Mouse (Mus musculus): ENCODE measurements at regions not wholly inside any gene's neighbourhood (a gene's known extent, or its start where the extent isn't known, plus 50 kb on each side); places are given as distances from the start of the nearest gene placed in this dataset.

GRCm38 (mm10) chr3:52859266-52859825 is 157.7 kb downstream of the Cog6 start:
- Histone ChIP-seq H3K9me3 (no peaks in the 10 kb centered on the region), H3K36me3 (no peaks in the 10 kb centered on the region), H3K9ac (replicated peaks) (no peak overlapping the region), H3K4me2 (replicated peaks) (no peak overlapping the region), H3K27ac (replicated peaks) (no peak overlapping the region), H3K4me3 (no peak overlapping the region), H3K27me3 (peaks cover 3% of the 10 kb centered on the region; the same call in 1 of the 2 replicates), H3K4me1 (no peaks in the 10 kb centered on the region)
- 93% methylated on average over 8 of the region's 8 CpGs for WGBS
- no peak for ATAC-seq (ENCODE audit: low FRiP score, low read depth)

DNA sequence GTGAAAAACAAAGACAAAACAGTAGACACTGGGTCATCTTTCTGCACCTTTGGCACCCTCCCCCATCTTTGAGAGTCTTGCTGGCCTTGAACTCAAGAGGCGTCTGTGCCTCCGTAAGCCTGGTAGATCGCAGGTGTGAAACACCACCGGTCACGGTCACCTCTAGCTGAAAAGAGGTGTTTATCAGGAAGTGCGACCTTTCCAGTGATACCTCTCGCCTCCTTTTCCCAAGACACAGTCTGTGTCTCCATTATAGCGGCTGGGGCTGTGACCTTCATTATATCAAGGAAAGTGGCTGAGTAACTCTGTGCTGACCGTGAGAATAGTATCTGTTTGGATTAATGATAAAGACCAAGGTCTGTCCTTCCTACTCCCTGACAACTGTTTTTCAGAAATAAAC is 158.8 kb downstream of the Cog6 start:
- Histone ChIP-seq H3K9me3 (no peaks in the 10 kb centered on the region), H3K4me3 (no peak overlapping the region), H3K36me3 (no peaks in the 10 kb centered on the region), H3K27ac (replicated peaks) (no peak overlapping the region), H3K27me3 (peaks cover 3% of the 10 kb centered on the region; the same call in 1 of the 2 replicates), H3K4me2 (replicated peaks) (no peak overlapping the region), H3K9ac (replicated peaks) (no peak overlapping the region), H3K4me1 (no peaks in the 10 kb centered on the region)
- 91% methylated on average over 9 of the region's 9 CpGs for WGBS
- ATAC-seq (ENCODE audit: low FRiP score, low read depth): no peak

- 57% methylated on average over 3 of the region's 3 CpGs for WGBS
- no peaks in the 10 kb centered on the region for H3K36me3 ChIP-seq
- H3K4me2 ChIP-seq (replicated peaks): no peak overlapping the region
- H3K27ac ChIP-seq (replicated peaks): no peak overlapping the region
- H3K9me3 ChIP-seq: no peaks in the 10 kb centered on the region
- ATAC-seq (ENCODE audit: low FRiP score, low read depth): no peak
- H3K9ac ChIP-seq (replicated peaks): no peak overlapping the region
- peaks cover 3% of the 10 kb centered on the region; the same call in 1 of the 2 replicates for H3K27me3 ChIP-seq
- H3K4me3 ChIP-seq: no peak overlapping the region
- no peaks in the 10 kb centered on the region for H3K4me1 ChIP-seq
These were observed 160.0 kb downstream of the Cog6 start for GRCm38 (mm10) chr3:52857076-52857475.

DNA sequence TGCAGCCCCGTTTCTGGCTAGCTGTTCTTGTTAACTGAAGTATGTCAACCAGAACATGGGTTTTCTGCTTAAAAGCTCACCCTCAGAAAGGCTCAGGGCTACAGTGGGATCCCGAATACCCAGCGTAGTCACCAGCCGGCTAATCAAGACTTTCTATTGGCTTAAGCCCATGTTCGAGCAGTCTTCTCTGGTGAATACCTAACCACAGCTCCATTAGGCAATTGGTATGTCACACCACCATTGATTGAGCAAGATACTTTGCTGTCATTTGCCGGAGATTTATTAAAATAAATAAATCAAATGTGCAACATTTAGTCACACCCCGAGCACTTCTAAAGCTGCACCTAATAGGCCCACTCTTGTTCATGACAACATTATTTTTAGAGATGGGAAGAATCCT is 162.5 kb downstream of the Cog6 start:
- H3K4me2 ChIP-seq (replicated peaks): no peak overlapping the region
- WGBS: 92% methylated on average over 7 of the region's 7 CpGs
- H3K9ac ChIP-seq (replicated peaks): no peak overlapping the region
- H3K4me3 ChIP-seq: no peak overlapping the region
- no peaks in the 10 kb centered on the region for H3K4me1 ChIP-seq
- H3K36me3 ChIP-seq: no peaks in the 10 kb centered on the region
- H3K27me3 ChIP-seq: 0 out of 2 replicates have a peak, but pooled peaks cover 3% of the 10 kb centered on the region
- no peak for ATAC-seq (ENCODE audit: low FRiP score, low read depth)
- no peaks in the 10 kb centered on the region for H3K9me3 ChIP-seq
- no peak overlapping the region for H3K27ac ChIP-seq (replicated peaks)

GRCm38 (mm10) chr3:52853126-52853525 is 163.9 kb downstream of the Cog6 start:
- Histone ChIP-seq H3K27ac (replicated peaks) (no peak overlapping the region), H3K36me3 (no peaks in the 10 kb centered on the region), H3K4me2 (replicated peaks) (no peak overlapping the region), H3K9ac (replicated peaks) (no peak overlapping the region), H3K4me1 (no peaks in the 10 kb centered on the region), H3K4me3 (no peak overlapping the region), H3K27me3 (0 out of 2 replicates have a peak, but pooled peaks cover 3% of the 10 kb centered on the region), H3K9me3 (no peaks in the 10 kb centered on the region)
- no peak for ATAC-seq (ENCODE audit: low FRiP score, low read depth)
- 95% methylated on average over 3 of the region's 3 CpGs for WGBS

GRCm38 (mm10) chr3:52845166-52845565 is 171.9 kb downstream of the Cog6 start:
- no peak overlapping the region for H3K4me3 ChIP-seq
- no peak overlapping the region for H3K4me2 ChIP-seq (replicated peaks)
- H3K27ac ChIP-seq (replicated peaks): no peak overlapping the region
- H3K9me3 ChIP-seq: no peaks in the 10 kb centered on the region
- peaks cover 28% of the 10 kb centered on the region for H3K27me3 ChIP-seq
- H3K9ac ChIP-seq (replicated peaks): no peak overlapping the region
- ATAC-seq (ENCODE audit: low FRiP score, low read depth): no peak
- 0 out of 2 replicates have a peak, but pooled peaks cover 5% of the 10 kb centered on the region for H3K4me1 ChIP-seq
- H3K36me3 ChIP-seq: no peaks in the 10 kb centered on the region

DNA sequence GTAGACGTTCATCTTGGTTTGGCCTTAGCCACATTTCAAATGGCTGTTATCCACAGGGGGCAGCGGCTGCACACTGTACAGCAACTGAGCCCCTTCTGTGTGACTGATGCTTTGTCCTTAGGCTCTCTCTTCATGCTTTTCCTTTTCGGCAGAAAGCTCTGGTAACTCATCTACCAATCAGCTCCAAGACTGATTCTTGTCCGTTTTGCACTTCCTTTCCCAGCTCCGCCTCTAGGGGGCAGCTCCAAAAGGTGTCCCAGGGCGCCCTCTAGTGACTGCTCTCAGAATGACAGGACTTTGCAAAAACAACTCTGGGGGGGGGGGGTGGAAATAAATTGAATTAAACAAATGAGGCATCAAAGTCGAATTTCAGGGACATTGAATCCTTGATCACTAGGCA is 173.0 kb downstream of the Cog6 start:
- Histone ChIP-seq H3K4me2 (replicated peaks) (no peak overlapping the region), H3K4me1 (0 out of 2 replicates have a peak, but pooled peaks cover 5% of the 10 kb centered on the region), H3K4me3 (no peak overlapping the region), H3K27ac (replicated peaks) (no peak overlapping the region), H3K9me3 (no peaks in the 10 kb centered on the region), H3K27me3 (peaks cover 37% of the 10 kb centered on the region), H3K36me3 (no peaks in the 10 kb centered on the region), H3K9ac (replicated peaks) (no peak overlapping the region)
- no peak for ATAC-seq (ENCODE audit: low FRiP score, low read depth)
- WGBS: 27% methylated on average over 7 of the region's 7 CpGs

GRCm38 (mm10) chr3:52842866-52843425 is 174.1 kb downstream of the Cog6 start:
- 72% methylated on average over 10 of the region's 10 CpGs for WGBS
- peaks cover 9% of the 10 kb centered on the region; the same call in 1 of the 2 replicates for H3K4me1 ChIP-seq
- H3K4me3 ChIP-seq: no peak overlapping the region
- no peaks in the 10 kb centered on the region for H3K9me3 ChIP-seq
- ATAC-seq (ENCODE audit: low FRiP score, low read depth): no peak
- no peaks in the 10 kb centered on the region for H3K36me3 ChIP-seq
- H3K27ac ChIP-seq (replicated peaks): no peak overlapping the region
- no peak overlapping the region for H3K4me2 ChIP-seq (replicated peaks)
- peaks cover 45% of the 10 kb centered on the region for H3K27me3 ChIP-seq
- no peak overlapping the region for H3K9ac ChIP-seq (replicated peaks)

- H3K4me2 ChIP-seq (replicated peaks): no peak overlapping the region
- no peaks in the 10 kb centered on the region for H3K9me3 ChIP-seq
- no peak overlapping the region for H3K27ac ChIP-seq (replicated peaks)
- peaks cover 19% of the 10 kb centered on the region; the same call in 1 of the 2 replicates for H3K4me1 ChIP-seq
- H3K4me3 ChIP-seq: no peak overlapping the region
- no peak for ATAC-seq (ENCODE audit: low FRiP score, low read depth)
- H3K9ac ChIP-seq (replicated peaks): no peak overlapping the region
- H3K27me3 ChIP-seq: peaks cover 41% of the 10 kb centered on the region
- 73% methylated on average over 12 of the region's 12 CpGs for WGBS
- no peaks in the 10 kb centered on the region for H3K36me3 ChIP-seq
These were observed 176.7 kb downstream of the Cog6 start for GRCm38 (mm10) chr3:52840160-52840953.

- Histone ChIP-seq H3K4me1 (peaks cover 14% of the 10 kb centered on the region; the same call in 1 of the 2 replicates), H3K27ac (replicated peaks) (no peak overlapping the region), H3K9me3 (no peaks in the 10 kb centered on the region), H3K4me2 (replicated peaks) (peak overlapping the region; percentile 4; the same call in 1 of the 2 replicates), H3K4me3 (no peak overlapping the region), H3K27me3 (peaks cover 35% of the 10 kb centered on the region), H3K9ac (replicated peaks) (no peak overlapping the region), H3K36me3 (no peaks in the 10 kb centered on the region)
- ATAC-seq (ENCODE audit: low FRiP score, low read depth): no peak
- WGBS: 56% methylated on average over 14 of the region's 14 CpGs
These were observed 179.0 kb downstream of the Cog6 start for GRCm38 (mm10) chr3:52838020-52838419.

- ATAC-seq (ENCODE audit: low FRiP score, low read depth): no peak
- Histone ChIP-seq H3K27ac (replicated peaks) (no peak overlapping the region), H3K4me3 (no peak overlapping the region), H3K4me2 (replicated peaks) (no peak overlapping the region), H3K36me3 (no peaks in the 10 kb centered on the region), H3K9ac (replicated peaks) (no peak overlapping the region), H3K9me3 (no peaks in the 10 kb centered on the region), H3K4me1 (peaks cover 14% of the 10 kb centered on the region; the same call in 1 of the 2 replicates), H3K27me3 (peaks cover 30% of the 10 kb centered on the region)
- 18% methylated on average over 4 of the region's 4 CpGs for WGBS
These were observed 179.5 kb downstream of the Cog6 start for GRCm38 (mm10) chr3:52837527-52837926.

GRCm38 (mm10) chr3:52836780-52837179 is 180.3 kb downstream of the Cog6 start:
- Histone ChIP-seq H3K27me3 (peaks cover 23% of the 10 kb centered on the region), H3K4me3 (no peak overlapping the region), H3K9me3 (no peaks in the 10 kb centered on the region), H3K27ac (replicated peaks) (no peak overlapping the region), H3K9ac (replicated peaks) (no peak overlapping the region), H3K4me1 (peaks cover 14% of the 10 kb centered on the region; the same call in 1 of the 2 replicates), H3K4me2 (replicated peaks) (no peak overlapping the region), H3K36me3 (no peaks in the 10 kb centered on the region)
- WGBS: 17% methylated on average over 8 of the region's 8 CpGs
- no peak for ATAC-seq (ENCODE audit: low FRiP score, low read depth)
